Mouse (Mus musculus) cerebellum, postnatal 36 days (tissue): ENCODE results near the gene A2ml1.

Source experiments
- DNase-seq, 2 experiments: peaks; one replicate each; pipeline ENCODE4 v3.0.0; 2021 to 2022; ENCODE audit warnings: mixed read lengths in 2 of 2

A2ml1 gene

GRCm38 (mm10) chr6:128549463-128550452 lies 31.6 kb downstream of the A2ml1 start:
- no peak for DNase-seq

GRCm38 (mm10) chr6:128548532-128548931 lies 32.9 kb downstream of the A2ml1 start:
- DNase-seq, result no peak

GRCm38 (mm10) chr6:128545402-128545801 lies 36.0 kb downstream of the A2ml1 start:
- no peak for DNase-seq

GRCm38 (mm10) chr6:128543226-128543625 lies 38.2 kb downstream of the A2ml1 start:
- DNase-seq, result no peak

GRCm38 (mm10) chr6:128535250-128535649 lies 46.2 kb downstream of the A2ml1 start:
- DNase-seq, result no peak

GRCm38 (mm10) chr6:128533296-128533695 lies 48.1 kb downstream of the A2ml1 start:
- DNase-seq, result no peak

- no peak for DNase-seq
Measured at GRCm38 (mm10) chr6:128532701-128533100, 48.7 kb downstream of the A2ml1 start.

- no peak for DNase-seq
Measured at GRCm38 (mm10) chr6:128528491-128528890, 52.9 kb downstream of the A2ml1 start.

GRCm38 (mm10) chr6:128527110-128527509 lies 54.3 kb downstream of the A2ml1 start:
- DNase-seq, result no peak

- no peak for DNase-seq
Measured at GRCm38 (mm10) chr6:128526601-128527000, 54.8 kb downstream of the A2ml1 start, which contains the start of gene Pzp. TSS of gene Pzp (minus strand) at chr6:128526720.

GRCm38 (mm10) chr6:128525801-128526200 lies 55.6 kb downstream of the A2ml1 start:
- DNase-seq, result no peak

- no peak for DNase-seq
Measured at GRCm38 (mm10) chr6:128523360-128523759, 58.0 kb downstream of the A2ml1 start.

- DNase-seq, result no peak
Measured at GRCm38 (mm10) chr6:128519159-128519558, 62.2 kb downstream of the A2ml1 start.

- DNase-seq, result no peak
Measured at GRCm38 (mm10) chr6:128505676-128506236, 75.7 kb downstream of the A2ml1 start.

GRCm38 (mm10) chr6:128504743-128505142 lies 76.7 kb downstream of the A2ml1 start:
- DNase-seq, result no peak

GRCm38 (mm10) chr6:128495346-128495745 lies 86.1 kb downstream of the A2ml1 start:
- no peak for DNase-seq

GRCm38 (mm10) chr6:128494646-128495331 lies 86.6 kb downstream of the A2ml1 start:
- DNase-seq, result no peak

GRCm38 (mm10) chr6:128491916-128492315 lies 89.5 kb downstream of the A2ml1 start:
- no peak for DNase-seq

GRCm38 (mm10) chr6:128490141-128490540 lies 91.3 kb downstream of the A2ml1 start:
- no peak for DNase-seq
